Mouse (Mus musculus): ENCODE data around the gene Sec14l3. TPM values are rescaled to one million over a fixed set of nuclear protein-coding genes. Genes with fewer than 3 reads are reported as not detected.
"Not testable (repeated sequence)": the region's sequence is repeated elsewhere in the genome, so short reads cannot be mapped to it uniquely, and the experiment has no call there.

Gene Sec14l3
- polyA plus RNA-seq, 1 experiment, result not detected

- Histone ChIP-seq H3K4me3 (ENCODE audit: insufficient read depth, poor library complexity, severe bottlenecking) (no peak overlapping the region), H3K79me2 (ENCODE audit: control insufficient read depth, insufficient read depth) (no peaks in the 10 kb centered on the region), H3K27me3 (ENCODE audit: control insufficient read depth, insufficient read depth, insufficient read length) (no peaks in the 10 kb centered on the region), H3K36me3 (ENCODE audit: control insufficient read depth, insufficient read depth) (no peaks in the 10 kb centered on the region), H3ac (ENCODE audit: control insufficient read depth, insufficient read length, low read depth) (no peak overlapping the region), H3K79me3 (ENCODE audit: low read depth) (no peaks in the 10 kb centered on the region)
- TF ChIP-seq MAX (IDR thresholded peaks at IDR 0.05) (no peak), MYOD1 (IDR thresholded peaks at IDR 0.05; ENCODE audit: control insufficient read depth, insufficient read length, low read depth) (no peak), FOSL1 (IDR thresholded peaks at IDR 0.05; ENCODE audit: insufficient read depth, low read length, poor library complexity, severe bottlenecking) (no peak), CEBPB (IDR thresholded peaks at IDR 0.05; ENCODE audit: low read depth) (no peak), CTCF (IDR thresholded peaks at IDR 0.05; ENCODE audit: control insufficient read depth, insufficient read depth, insufficient read length) (no peak), USF1 (IDR thresholded peaks at IDR 0.05; ENCODE audit: low read depth) (no peak), MYOG (IDR thresholded peaks at IDR 0.05; ENCODE audit: control insufficient read depth, extremely low read depth, insufficient read length) (no peak)
Observed at GRCm38 (mm10) chr11:4099447-4099846, 34.8 kb downstream of the Sec14l3 start.

GRCm38 (mm10) chr11:4101851-4102250 lies 37.2 kb downstream of the Sec14l3 start:
- Histone ChIP-seq H3K79me3 (ENCODE audit: low read depth) (no peaks in the 10 kb centered on the region), H3K36me3 (ENCODE audit: control insufficient read depth, insufficient read depth) (no peaks in the 10 kb centered on the region), H3K79me2 (ENCODE audit: control insufficient read depth, insufficient read depth) (no peaks in the 10 kb centered on the region), H3K4me3 (ENCODE audit: insufficient read depth, poor library complexity, severe bottlenecking) (no peak overlapping the region), H3ac (ENCODE audit: control insufficient read depth, insufficient read length, low read depth) (no peak overlapping the region), H3K27me3 (ENCODE audit: control insufficient read depth, insufficient read depth, insufficient read length) (no peaks in the 10 kb centered on the region)
- TF ChIP-seq MAX (IDR thresholded peaks at IDR 0.05), result no peak
- TF ChIP-seq MYOD1 (IDR thresholded peaks at IDR 0.05; ENCODE audit: control insufficient read depth, insufficient read length, low read depth), result peak; percentile 99
- TF ChIP-seq USF1 (IDR thresholded peaks at IDR 0.05; ENCODE audit: low read depth), result no peak
- TF ChIP-seq FOSL1 (IDR thresholded peaks at IDR 0.05; ENCODE audit: insufficient read depth, low read length, poor library complexity, severe bottlenecking), result no peak
- peak; percentile 40 for TF ChIP-seq CEBPB (IDR thresholded peaks at IDR 0.05; ENCODE audit: low read depth)
- no peak for TF ChIP-seq CTCF (IDR thresholded peaks at IDR 0.05; ENCODE audit: control insufficient read depth, insufficient read depth, insufficient read length)
- no peak for TF ChIP-seq MYOG (IDR thresholded peaks at IDR 0.05; ENCODE audit: control insufficient read depth, extremely low read depth, insufficient read length)

GRCm38 (mm10) chr11:4103522-4103921 lies 38.9 kb downstream of the Sec14l3 start:
- Histone ChIP-seq H3K36me3 (ENCODE audit: control insufficient read depth, insufficient read depth) (no peaks in the 10 kb centered on the region), H3K4me3 (ENCODE audit: insufficient read depth, poor library complexity, severe bottlenecking) (no peak overlapping the region), H3K79me2 (ENCODE audit: control insufficient read depth, insufficient read depth) (no peaks in the 10 kb centered on the region), H3K79me3 (ENCODE audit: low read depth) (no peaks in the 10 kb centered on the region), H3K27me3 (ENCODE audit: control insufficient read depth, insufficient read depth, insufficient read length) (no peaks in the 10 kb centered on the region), H3ac (ENCODE audit: control insufficient read depth, insufficient read length, low read depth) (no peak overlapping the region)
- TF ChIP-seq MYOD1 (IDR thresholded peaks at IDR 0.05; ENCODE audit: control insufficient read depth, insufficient read length, low read depth) (no peak), CTCF (IDR thresholded peaks at IDR 0.05; ENCODE audit: control insufficient read depth, insufficient read depth, insufficient read length) (no peak), MAX (IDR thresholded peaks at IDR 0.05) (no peak), USF1 (IDR thresholded peaks at IDR 0.05; ENCODE audit: low read depth) (no peak), FOSL1 (IDR thresholded peaks at IDR 0.05; ENCODE audit: insufficient read depth, low read length, poor library complexity, severe bottlenecking) (no peak), CEBPB (IDR thresholded peaks at IDR 0.05; ENCODE audit: low read depth) (no peak), MYOG (IDR thresholded peaks at IDR 0.05; ENCODE audit: control insufficient read depth, extremely low read depth, insufficient read length) (no peak)

- no peaks in the 10 kb centered on the region for H3K27me3 ChIP-seq (ENCODE audit: control insufficient read depth, insufficient read depth, insufficient read length)
- TF ChIP-seq FOSL1 (IDR thresholded peaks at IDR 0.05; ENCODE audit: insufficient read depth, low read length, poor library complexity, severe bottlenecking) (no peak), MYOD1 (IDR thresholded peaks at IDR 0.05; ENCODE audit: control insufficient read depth, insufficient read length, low read depth) (no peak), USF1 (IDR thresholded peaks at IDR 0.05; ENCODE audit: low read depth) (no peak), CEBPB (IDR thresholded peaks at IDR 0.05; ENCODE audit: low read depth) (no peak), CTCF (IDR thresholded peaks at IDR 0.05; ENCODE audit: control insufficient read depth, insufficient read depth, insufficient read length) (no peak), MYOG (IDR thresholded peaks at IDR 0.05; ENCODE audit: control insufficient read depth, extremely low read depth, insufficient read length) (no peak), MAX (IDR thresholded peaks at IDR 0.05) (no peak)
- no peaks in the 10 kb centered on the region for H3K79me3 ChIP-seq (ENCODE audit: low read depth)
- no peaks in the 10 kb centered on the region for H3K36me3 ChIP-seq (ENCODE audit: control insufficient read depth, insufficient read depth)
- H3K4me3 ChIP-seq (ENCODE audit: insufficient read depth, poor library complexity, severe bottlenecking), result no peak overlapping the region
- no peaks in the 10 kb centered on the region for H3K79me2 ChIP-seq (ENCODE audit: control insufficient read depth, insufficient read depth)
- no peak overlapping the region for H3ac ChIP-seq (ENCODE audit: control insufficient read depth, insufficient read length, low read depth)
Observed at GRCm38 (mm10) chr11:4104989-4105388, 40.3 kb downstream of the Sec14l3 start.

- Histone ChIP-seq H3K27me3 (ENCODE audit: control insufficient read depth, insufficient read depth, insufficient read length) (no peaks in the 10 kb centered on the region), H3K36me3 (ENCODE audit: control insufficient read depth, insufficient read depth) (no peaks in the 10 kb centered on the region), H3K79me3 (ENCODE audit: low read depth) (no peaks in the 10 kb centered on the region), H3K4me3 (ENCODE audit: insufficient read depth, poor library complexity, severe bottlenecking) (no peak overlapping the region), H3ac (ENCODE audit: control insufficient read depth, insufficient read length, low read depth) (no peak overlapping the region), H3K79me2 (ENCODE audit: control insufficient read depth, insufficient read depth) (no peaks in the 10 kb centered on the region)
- TF ChIP-seq CTCF (IDR thresholded peaks at IDR 0.05; ENCODE audit: control insufficient read depth, insufficient read depth, insufficient read length) (no peak), MAX (IDR thresholded peaks at IDR 0.05) (no peak), CEBPB (IDR thresholded peaks at IDR 0.05; ENCODE audit: low read depth) (no peak), MYOD1 (IDR thresholded peaks at IDR 0.05; ENCODE audit: control insufficient read depth, insufficient read length, low read depth) (no peak), FOSL1 (IDR thresholded peaks at IDR 0.05; ENCODE audit: insufficient read depth, low read length, poor library complexity, severe bottlenecking) (no peak), MYOG (IDR thresholded peaks at IDR 0.05; ENCODE audit: control insufficient read depth, extremely low read depth, insufficient read length) (no peak), USF1 (IDR thresholded peaks at IDR 0.05; ENCODE audit: low read depth) (no peak)
Observed at GRCm38 (mm10) chr11:4105444-4105843, 40.8 kb downstream of the Sec14l3 start.

GRCm38 (mm10) chr11:4107901-4108300 lies 43.3 kb downstream of the Sec14l3 start:
- not testable (repeated sequence) for H3K79me3 ChIP-seq (ENCODE audit: low read depth); H3K4me3 ChIP-seq (ENCODE audit: insufficient read depth, poor library complexity, severe bottlenecking); H3K27me3 ChIP-seq (ENCODE audit: control insufficient read depth, insufficient read depth, insufficient read length); H3K79me2 ChIP-seq (ENCODE audit: control insufficient read depth, insufficient read depth); H3ac ChIP-seq (ENCODE audit: control insufficient read depth, insufficient read length, low read depth); H3K36me3 ChIP-seq (ENCODE audit: control insufficient read depth, insufficient read depth)

Measured in C2C12 (cell line).